Mouse (Mus musculus) left cerebral cortex, adult 18-20 months (tissue): ENCODE measurements around the gene Kdm2a. TPM values are rescaled to one million over a fixed set of nuclear protein-coding genes. Genes with fewer than 3 reads are reported as not detected.

Experiments used
- total RNA-seq, 2 experiments: library from RNA; stranded (reverse); gene quantifications; 2 replicates each; pipeline ENCODE4 v1.2.3; 2021

Kdm2a gene
- total RNA-seq, 2 experiments from 2014 or later, result 74.0 to 77.0 TPM

Other genes with a start within 250 kb of the Kdm2a start
- 10 to 100 TPM; 77.9 to 81.3 TPM for gene Coro1b, start 249.7 kb downstream of the Kdm2a start, total RNA-seq
- 1 to 10 TPM; 1.3 to 2.3 TPM for gene Ptprcap, start 244.7 kb downstream of the Kdm2a start, total RNA-seq
- 10 to 100 TPM; 32.5 to 34.5 TPM for gene Rps6kb2, start 234.9 kb downstream of the Kdm2a start, total RNA-seq
- 1 to 10 TPM; 5.1 to 9.2 TPM for gene Carns1, start 222.8 kb downstream of the Kdm2a start, total RNA-seq
- gene Tbc1d10c, start 207.0 kb downstream of the Kdm2a start, total RNA-seq, result 1 to 10 TPM; 1.0 to 1.1 TPM
- 100 to 1,000 TPM; 303 to 333 TPM for gene Ppp1ca, start 206.2 kb downstream of the Kdm2a start, total RNA-seq
- 10 to 100 TPM in 1 of 2 experiments, 1 to 10 TPM in 1; 7.2 to 10.1 TPM for gene Rad9a, start 196.6 kb downstream of the Kdm2a start, total RNA-seq
- 1 to 10 TPM; 1.5 to 1.9 TPM for gene Clcf1, start 184.0 kb downstream of the Kdm2a start, total RNA-seq
- gene AC109138.7, start 183.9 kb downstream of the Kdm2a start, total RNA-seq, result not detected
- 10 to 100 TPM; 13.4 to 18.2 TPM for gene Pold4, start 166.4 kb downstream of the Kdm2a start, total RNA-seq
- gene Ssh3, start 129.1 kb downstream of the Kdm2a start, total RNA-seq, result 10 to 100 TPM; 49.2 to 52.4 TPM
- 10 to 100 TPM; 67.2 to 71.2 TPM for gene Ankrd13d, start 115.1 kb downstream of the Kdm2a start, total RNA-seq
- 100 to 1,000 TPM; 224 to 230 TPM for gene Grk2, start 92.1 kb downstream of the Kdm2a start, total RNA-seq
- 1 to 10 TPM in 1 of 2 experiments, under 1 TPM in 1; 0.59 to 1.3 TPM for gene Rhod, start 41.1 kb upstream of the Kdm2a start, total RNA-seq
- 10 to 100 TPM; 38.2 to 55.8 TPM for gene Syt12, start 79.2 kb upstream of the Kdm2a start, total RNA-seq
- not detected for gene 2010003K11Rik, start 100.3 kb upstream of the Kdm2a start, total RNA-seq
- gene Pcx, start 112.2 kb upstream of the Kdm2a start, total RNA-seq, result 10 to 100 TPM; 68.0 to 79.3 TPM
- 10 to 100 TPM; 41.9 to 46.4 TPM for gene Lrfn4, start 217.4 kb upstream of the Kdm2a start, total RNA-seq
- gene Rce1, start 227.4 kb upstream of the Kdm2a start, total RNA-seq, result 10 to 100 TPM; 27.3 to 27.7 TPM